Mouse (Mus musculus) liver, embryonic 14.5 days (tissue): ENCODE data around the gene Hspb6.

Experiments used
- CTCF ChIP-seq: IDR thresholded peaks from 2 replicates; pipeline ENCODE4 v1.5.1; 2016; ENCODE audit warnings: antibody characterized with exemption, low read depth, control low read depth
- EP300 ChIP-seq: IDR thresholded peaks from 2 replicates; pipeline ENCODE4 v1.6.1; 2016; ENCODE audit warnings: antibody characterized with exemption, low read depth

DNA sequence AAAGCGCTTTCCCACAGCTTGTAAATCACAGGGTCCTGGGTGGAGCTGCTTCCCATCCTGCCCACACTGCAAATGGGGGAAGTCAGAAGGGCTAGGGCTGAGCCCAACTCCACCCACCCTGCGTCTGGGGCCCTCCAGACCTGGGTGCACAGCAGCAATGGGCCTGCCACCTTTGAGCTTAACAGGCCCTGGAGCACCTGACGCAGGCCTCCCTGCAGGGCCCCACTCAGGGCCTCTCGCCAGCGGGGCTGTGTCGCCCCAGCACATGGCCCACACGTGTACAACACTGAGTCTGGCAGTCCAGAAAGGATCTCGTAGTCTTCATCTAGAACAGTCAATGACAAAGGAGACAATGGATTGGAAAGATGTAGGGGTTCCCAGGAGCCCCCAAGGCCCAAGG, 28.0 kb downstream of the Hspb6 start:
- TF ChIP-seq CTCF (no peak), EP300 (no peak)
